Mouse (Mus musculus): ENCODE results near the gene Mpzl2.

GRCm38 (mm10) chr9:45050301-45050700 is 10.7 kb downstream of the Mpzl2 start:
- TF ChIP-seq POLR2A (IDR thresholded peaks at IDR 0.05; ENCODE audit: low read depth, low read length) (no peak), CTCF (IDR thresholded peaks at IDR 0.05; ENCODE audit: extremely low read depth, insufficient read depth, insufficient read length, insufficient replicate concordance) (no peak)
